Mouse (Mus musculus): Measurements from ENCODE around the gene Ubac2. TPM values are rescaled to one million over a fixed set of nuclear protein-coding genes. Genes with fewer than 3 reads are reported as not detected.
A peak's percentile ranks its signal among the peaks of the same experiment; 100 is the strongest.

Ubac2 gene
- total and polyA plus RNA-seq, 3 experiments = 32.8 to 40.1 (median 35.5) TPM

- in situ Hi-C loops (cut with MboI; ENCODE audit: low pct_ligation_motif_present, low pct_unique_long_range_greater_than_20kb, low sequenced_read_pairs) (loop anchor here (5.0 kb wide), 1 partner anchor 33 kb away; no protein-coding TSS in a partner anchor), dilution Hi-C loops (cut with MboI; ENCODE audit: extremely low pct_ligation_motif_present, extremely low pct_unique_long_range_greater_than_20kb, low sequenced_read_pairs) (no loop called here)
- peaks cover 3% of the 10 kb centered on the region for H3K79me2 ChIP-seq (replicated peaks; ENCODE audit: control insufficient read depth, extremely low read depth, insufficient read depth, poor library complexity, severe bottlenecking)
- peaks cover 0 to 17% of the 10 kb centered on the region in 2 experiments for H3K36me3 ChIP-seq (replicated peaks in 1 of 2; ENCODE audit: control insufficient read depth in 1 of 2, insufficient read depth in 1 of 2, low read length in 1 of 2)
- DNase-seq (ENCODE audit: extremely low read depth) = no peak
- H3K4me2 ChIP-seq (ENCODE audit: insufficient read depth, low read depth, poor library complexity, severe bottlenecking) = no peak overlapping the region
- H3K9ac ChIP-seq (ENCODE audit: insufficient read depth, low read depth) = no peak overlapping the region
- H3K27me3 ChIP-seq (replicated peaks) = no peaks in the 10 kb centered on the region
- H3K4me1 ChIP-seq (ENCODE audit: control insufficient read depth in 1 of 2, insufficient read depth in 2 of 2) = peaks cover 22 to 62% of the 10 kb centered on the region in 2 experiments
- no peaks in the 10 kb centered on the region for H3K9me3 ChIP-seq (replicated peaks; ENCODE audit: low read length)
- no peak overlapping the region for H3K4me3 ChIP-seq (replicated peaks in 1 of 3; ENCODE audit: low read depth in 2 of 3, low read length in 2 of 3, poor library complexity in 1 of 3)
- no peak overlapping the region for H3K27ac ChIP-seq (ENCODE audit: insufficient read depth, low read depth)
- TF ChIP-seq CHD2 (IDR thresholded peaks at IDR 0.05; ENCODE audit: low read length) = no peak
- TF ChIP-seq NELFE (IDR thresholded peaks at IDR 0.05; ENCODE audit: low read depth, low read length) = no peak
- TF ChIP-seq SIN3A (IDR thresholded peaks at IDR 0.05; ENCODE audit: low read length) = 0 out of 2 replicates have a peak, but pooled peaks have one; percentile 7
Measured at GRCm38 (mm10) chr14:121965461-121965860, 87.0 kb downstream of the Ubac2 start.

DNA sequence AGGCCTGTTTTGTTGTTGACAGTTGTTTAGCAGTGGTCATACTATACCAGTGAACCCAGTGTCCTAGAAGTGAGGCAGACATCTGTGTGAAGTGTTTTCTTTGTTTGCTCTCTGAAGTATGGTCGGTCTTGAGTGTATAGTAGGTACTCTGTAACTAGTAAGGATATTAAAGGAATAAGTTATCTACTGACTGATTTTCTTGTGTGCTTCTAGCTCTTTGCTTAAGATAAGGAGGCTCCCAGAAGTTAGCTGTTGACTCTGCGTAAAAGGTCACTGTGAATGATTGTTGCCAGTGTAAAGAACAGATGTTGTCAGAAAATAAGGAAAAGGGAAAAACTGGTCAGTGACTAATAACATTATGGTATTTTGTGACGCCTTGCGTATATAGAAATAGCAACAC is 88.7 kb downstream of the Ubac2 start:
- DNase-seq (ENCODE audit: extremely low read depth) = no peak
- H3K27me3 ChIP-seq (replicated peaks) = no peaks in the 10 kb centered on the region
- H3K4me2 ChIP-seq (ENCODE audit: insufficient read depth, low read depth, poor library complexity, severe bottlenecking) = no peak overlapping the region
- no peak overlapping the region for H3K4me3 ChIP-seq (replicated peaks in 1 of 3; ENCODE audit: low read depth in 2 of 3, low read length in 2 of 3, poor library complexity in 1 of 3)
- no peak overlapping the region for H3K9ac ChIP-seq (ENCODE audit: insufficient read depth, low read depth)
- peaks cover 0 to 12% of the 10 kb centered on the region in 2 experiments for H3K36me3 ChIP-seq (replicated peaks in 1 of 2; ENCODE audit: control insufficient read depth in 1 of 2, insufficient read depth in 1 of 2, low read length in 1 of 2)
- dilution Hi-C loops (cut with MboI; ENCODE audit: extremely low pct_ligation_motif_present, extremely low pct_unique_long_range_greater_than_20kb, low sequenced_read_pairs) = no loop called here
- no peak overlapping the region for H3K27ac ChIP-seq (ENCODE audit: insufficient read depth, low read depth)
- no peaks in the 10 kb centered on the region for H3K9me3 ChIP-seq (replicated peaks; ENCODE audit: low read length)
- in situ Hi-C loops (cut with MboI; ENCODE audit: low pct_ligation_motif_present, low pct_unique_long_range_greater_than_20kb, low sequenced_read_pairs) = loop anchor here (5.0 kb wide), 1 partner anchor 35 kb away; no protein-coding TSS in a partner anchor
- H3K4me1 ChIP-seq (ENCODE audit: control insufficient read depth in 1 of 2, insufficient read depth in 2 of 2) = peaks cover 8 to 62% of the 10 kb centered on the region in 2 experiments; a peak in 3 of 4 replicates
- no peaks in the 10 kb centered on the region; the same call in 1 of the 2 replicates for H3K79me2 ChIP-seq (replicated peaks; ENCODE audit: control insufficient read depth, extremely low read depth, insufficient read depth, poor library complexity, severe bottlenecking)
- TF ChIP-seq GABPA (IDR thresholded peaks at IDR 0.05; ENCODE audit: insufficient replicate concordance, low read depth, low read length) (no peak), PAX5 (IDR thresholded peaks at IDR 0.05; ENCODE audit: low read length) (no peak), RCOR1 (conservative IDR thresholded peaks at IDR 0.05; ENCODE audit: low read depth, low read length) (no peak), TBP (conservative IDR thresholded peaks at IDR 0.05; ENCODE audit: low read depth, low read length) (no peak), ZNF384 (IDR thresholded peaks at IDR 0.05; ENCODE audit: low read depth, low read length) (no peak), UBTF (IDR thresholded peaks at IDR 0.05; ENCODE audit: low read depth, low read length) (no peak), ZKSCAN1 (IDR thresholded peaks at IDR 0.05; ENCODE audit: borderline replicate concordance, low read depth, low read length) (no peak), ETS1 (conservative IDR thresholded peaks at IDR 0.05; ENCODE audit: low read depth, low read length) (no peak), NRF1 (IDR thresholded peaks at IDR 0.05; ENCODE audit: low read depth, low read length) (no peak), JUN (IDR thresholded peaks at IDR 0.05; ENCODE audit: insufficient read depth, low read depth, low read length) (no peak), MXI1 (IDR thresholded peaks at IDR 0.05; ENCODE audit: low read depth, low read length) (no peak), MAFK (IDR thresholded peaks at IDR 0.05; ENCODE audit: insufficient replicate concordance, low read length) (no peak), MAZ (IDR thresholded peaks at IDR 0.05; ENCODE audit: low read depth, low read length) (no peak), MAX (IDR thresholded peaks at IDR 0.05; ENCODE audit: low read length) (no peak)

All from CH12.LX (cell line).